Mouse (Mus musculus): ENCODE results near the gene Calm1. TPM values are rescaled to one million over a fixed set of nuclear protein-coding genes. Genes with fewer than 3 reads are reported as not detected.

Gene Calm1
- polyA plus RNA-seq, 1 experiment from 2014 or later = 1,646 TPM

Other genes starting within 250 kb of the Calm1 start
- gene Kcnk13, start 234.9 kb upstream of the Calm1 start, polyA plus RNA-seq (2016; fragmentation: Nextera tagmentation; extraction: Ambion mirVana) = 0.31 and 0.42 TPM in 2 replicates
- gene Psmc1, start 89.3 kb upstream of the Calm1 start, polyA plus RNA-seq (2016; fragmentation: Nextera tagmentation; extraction: Ambion mirVana) = 335 and 353 TPM in 2 replicates
- 14.9 and 16.8 TPM in 2 replicates for gene Nrde2, start 39.8 kb upstream of the Calm1 start, polyA plus RNA-seq (2016; fragmentation: Nextera tagmentation; extraction: Ambion mirVana)